ENCODE assay signal across 12 mouse cellular contexts in the genomic region with DNA sequence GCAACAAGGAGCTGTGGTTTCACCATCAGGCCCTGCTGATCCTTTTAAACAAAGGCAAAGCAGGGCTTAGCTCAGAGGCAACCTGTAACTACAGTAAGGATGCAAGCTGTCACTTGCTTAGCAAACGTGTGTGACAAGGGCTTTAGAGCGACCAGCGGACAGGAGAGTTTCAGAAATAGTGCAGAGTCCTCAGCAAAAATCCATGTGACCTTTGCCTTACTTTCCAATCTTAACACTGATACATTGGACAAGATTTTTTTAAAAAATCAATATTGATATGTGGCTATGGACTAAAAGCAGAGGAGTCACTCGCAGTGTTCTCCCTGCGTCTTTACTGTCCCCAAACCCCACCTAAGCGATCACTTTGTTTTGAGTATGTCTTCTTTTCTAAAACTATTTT. TPM values are rescaled to one million over a fixed set of nuclear protein-coding genes. Genes with fewer than 3 reads are reported as not detected.
"Had no signal": no experiment of that assay in that cellular context is flagged by ENCODE, and none has a peak within 500 bp of the region (broad histone marks: within the 10 kb centered on the region; RNA-seq: fewer than 3 reads in every experiment).

No protein-coding gene starts in this region.

- H3K4me3 ChIP-seq: midbrain, embryonic 13.5 days had no signal

- H3K9ac ChIP-seq: kidney, embryonic 15.5 days; limb, embryonic 15.5 days; midbrain, embryonic 13.5 days had no signal

- H3K36me3 ChIP-seq: kidney, embryonic 15.5 days; limb, embryonic 15.5 days; midbrain, embryonic 13.5 days had no signal

- H3K9me3 ChIP-seq: kidney, embryonic 15.5 days; limb, embryonic 15.5 days; midbrain, embryonic 13.5 days had no signal

- H3K27ac ChIP-seq: limb, embryonic 15.5 days; midbrain, embryonic 13.5 days had no signal

- H3K27me3 ChIP-seq: kidney, embryonic 15.5 days had no signal

RNA-seq across cellular contexts. Expression of gene Rnf186, which starts 4.5 kb away (rescaled TPM):
- total RNA-seq: layer of hippocampus, adult 8-10 months; layer of hippocampus, postnatal 14 days; left cerebral cortex, adult 18-20 months; left cerebral cortex, postnatal 14 days; megakaryocyte progenitor cell, adult 5-6 weeks; midbrain, postnatal 0 days had no signal
- polyA plus RNA-seq: limb, embryonic 11.5 days; midbrain, postnatal 0 days; neural tube, embryonic 14.5 days; testis, adult 2 months had no signal
